Mouse (Mus musculus): ENCODE results near the gene Golga4. TPM values are rescaled to one million over a fixed set of nuclear protein-coding genes. Genes with fewer than 3 reads are reported as not detected.

Golga4 gene
- polyA plus RNA-seq, 1 experiment from 2014 or later, result 52.4 TPM

GRCm38 (mm10) chr9:118495933-118496332 is 10.1 kb upstream of the Golga4 start:
- no peak for ATAC-seq (ENCODE audit: insufficient read depth, low FRiP score, low TSS enrichment)
- no peak for DNase-seq (ENCODE audit: low spot score)
- Histone ChIP-seq H3K27ac (ENCODE audit: low read depth, low read length) (no peak overlapping the region), H3K4me3 (ENCODE audit: low read depth, low read length) (no peak overlapping the region), H3K36me3 (ENCODE audit: control insufficient read depth, insufficient read depth, low read length) (no peaks in the 10 kb centered on the region), H3K9me3 (ENCODE audit: control insufficient read depth, low read length) (no peaks in the 10 kb centered on the region), H3K4me1 (ENCODE audit: control insufficient read depth, insufficient read depth, low read length) (no peaks in the 10 kb centered on the region), H3K27me3 (ENCODE audit: control insufficient read depth, insufficient read depth, low read length) (no peaks in the 10 kb centered on the region; the same call in 1 of the 2 replicates), H3K4me2 (ENCODE audit: low read depth) (no peak overlapping the region), H3K9ac (ENCODE audit: low read length) (no peak overlapping the region)
- 94% methylated on average over 3 of the region's 3 CpGs for WGBS

GRCm38 (mm10) chr9:118496952-118497351 is 9.1 kb upstream of the Golga4 start:
- ATAC-seq (ENCODE audit: insufficient read depth, low FRiP score, low TSS enrichment), result no peak
- WGBS, result 89% methylated on average over 3 of the region's 3 CpGs
- no peak for DNase-seq (ENCODE audit: low spot score)
- Histone ChIP-seq H3K4me2 (ENCODE audit: low read depth) (no peak overlapping the region), H3K9ac (ENCODE audit: low read length) (no peak overlapping the region), H3K9me3 (ENCODE audit: control insufficient read depth, low read length) (no peaks in the 10 kb centered on the region), H3K27me3 (ENCODE audit: control insufficient read depth, insufficient read depth, low read length) (no peaks in the 10 kb centered on the region), H3K36me3 (ENCODE audit: control insufficient read depth, insufficient read depth, low read length) (no peaks in the 10 kb centered on the region), H3K4me3 (ENCODE audit: low read depth, low read length) (no peak overlapping the region), H3K27ac (ENCODE audit: low read depth, low read length) (no peak overlapping the region), H3K4me1 (ENCODE audit: control insufficient read depth, insufficient read depth, low read length) (no peaks in the 10 kb centered on the region)

- no peak for DNase-seq (ENCODE audit: low spot score)
Observed at GRCm38 (mm10) chr9:118498061-118498460, 8.0 kb upstream of the Golga4 start.

GRCm38 (mm10) chr9:118500963-118501362 is 5.1 kb upstream of the Golga4 start:
- DNase-seq (ENCODE audit: low spot score) (no peak), ATAC-seq (ENCODE audit: insufficient read depth, low FRiP score, low TSS enrichment) (no peak)
- Histone ChIP-seq H3K9ac (ENCODE audit: low read length) (no peak overlapping the region), H3K27ac (ENCODE audit: low read depth, low read length) (no peak overlapping the region), H3K36me3 (ENCODE audit: control insufficient read depth, insufficient read depth, low read length) (no peaks in the 10 kb centered on the region), H3K4me2 (ENCODE audit: low read depth) (no peak overlapping the region), H3K9me3 (ENCODE audit: control insufficient read depth, low read length) (no peaks in the 10 kb centered on the region), H3K4me1 (ENCODE audit: control insufficient read depth, insufficient read depth, low read length) (no peaks in the 10 kb centered on the region), H3K27me3 (ENCODE audit: control insufficient read depth, insufficient read depth, low read length) (no peaks in the 10 kb centered on the region), H3K4me3 (ENCODE audit: low read depth, low read length) (no peak overlapping the region)
- 80% methylated on average over 6 of the region's 6 CpGs for WGBS

More at GRCm38 (mm10) chr9:118498061-118498460, 8.0 kb upstream of the Golga4 start:
- H3K9ac ChIP-seq (ENCODE audit: low read length), result no peak overlapping the region
- no peaks in the 10 kb centered on the region for H3K36me3 ChIP-seq (ENCODE audit: control insufficient read depth, insufficient read depth, low read length)
- H3K27me3 ChIP-seq (ENCODE audit: control insufficient read depth, insufficient read depth, low read length), result no peaks in the 10 kb centered on the region
- WGBS, result 70% methylated on average over 7 of the region's 7 CpGs
- no peak overlapping the region for H3K4me3 ChIP-seq (ENCODE audit: low read depth, low read length)
- H3K4me1 ChIP-seq (ENCODE audit: control insufficient read depth, insufficient read depth, low read length), result no peaks in the 10 kb centered on the region
- no peak overlapping the region for H3K4me2 ChIP-seq (ENCODE audit: low read depth)
- ATAC-seq (ENCODE audit: insufficient read depth, low FRiP score, low TSS enrichment), result no peak
- no peaks in the 10 kb centered on the region for H3K9me3 ChIP-seq (ENCODE audit: control insufficient read depth, low read length)
- no peak overlapping the region for H3K27ac ChIP-seq (ENCODE audit: low read depth, low read length)

- no peak for ATAC-seq (ENCODE audit: insufficient read depth, low FRiP score, low TSS enrichment)
- WGBS, result 83% methylated on average over 3 of the region's 3 CpGs
- Histone ChIP-seq H3K36me3 (ENCODE audit: control insufficient read depth, insufficient read depth, low read length) (no peaks in the 10 kb centered on the region), H3K27ac (ENCODE audit: low read depth, low read length) (no peak overlapping the region), H3K9me3 (ENCODE audit: control insufficient read depth, low read length) (no peaks in the 10 kb centered on the region), H3K4me2 (ENCODE audit: low read depth) (no peak overlapping the region), H3K27me3 (ENCODE audit: control insufficient read depth, insufficient read depth, low read length) (no peaks in the 10 kb centered on the region), H3K4me3 (ENCODE audit: low read depth, low read length) (no peak overlapping the region), H3K9ac (ENCODE audit: low read length) (no peak overlapping the region), H3K4me1 (ENCODE audit: control insufficient read depth, insufficient read depth, low read length) (peaks cover 7% of the 10 kb centered on the region; the same call in 1 of the 2 replicates)
- no peak for DNase-seq (ENCODE audit: low spot score)
Observed at GRCm38 (mm10) chr9:118504656-118505055, 1.4 kb upstream of the Golga4 start.

GRCm38 (mm10) chr9:118506404-118507231 is 551 bp downstream of the Golga4 start:
- H3K36me3 ChIP-seq (ENCODE audit: control insufficient read depth, insufficient read depth, low read length), result no peaks in the 10 kb centered on the region
- peak; percentile 63 for ATAC-seq (ENCODE audit: insufficient read depth, low FRiP score, low TSS enrichment)
- H3K4me1 ChIP-seq (ENCODE audit: control insufficient read depth, insufficient read depth, low read length), result peaks cover 7% of the 10 kb centered on the region; the same call in 1 of the 2 replicates
- peak; percentile 45 for DNase-seq (ENCODE audit: low spot score)
- H3K9me3 ChIP-seq (ENCODE audit: control insufficient read depth, low read length), result no peaks in the 10 kb centered on the region
- H3K4me2 ChIP-seq (ENCODE audit: low read depth), result peak overlapping the region; percentile 97
- peak overlapping the region; percentile 95 for H3K4me3 ChIP-seq (ENCODE audit: low read depth, low read length)
- WGBS, result under 1% methylated on average over 56 of the region's 57 CpGs
- peak overlapping the region; percentile 96 for H3K9ac ChIP-seq (ENCODE audit: low read length)
- H3K27ac ChIP-seq (ENCODE audit: low read depth, low read length), result peak overlapping the region; percentile 53; the same call in 1 of the 2 replicates
- no peaks in the 10 kb centered on the region for H3K27me3 ChIP-seq (ENCODE audit: control insufficient read depth, insufficient read depth, low read length)

GRCm38 (mm10) chr9:118507552-118507951 is 1.5 kb downstream of the Golga4 start:
- ATAC-seq (ENCODE audit: insufficient read depth, low FRiP score, low TSS enrichment), result no peak
- DNase-seq (ENCODE audit: low spot score), result no peak
- Histone ChIP-seq H3K9me3 (ENCODE audit: control insufficient read depth, low read length) (no peaks in the 10 kb centered on the region), H3K4me1 (ENCODE audit: control insufficient read depth, insufficient read depth, low read length) (peaks cover 7% of the 10 kb centered on the region; the same call in 1 of the 2 replicates), H3K27me3 (ENCODE audit: control insufficient read depth, insufficient read depth, low read length) (no peaks in the 10 kb centered on the region), H3K4me3 (ENCODE audit: low read depth, low read length) (peak overlapping the region; percentile 95; the same call in 1 of the 2 replicates), H3K27ac (ENCODE audit: low read depth, low read length) (no peak overlapping the region), H3K4me2 (ENCODE audit: low read depth) (peak overlapping the region; percentile 97), H3K9ac (ENCODE audit: low read length) (0 out of 2 replicates have a peak overlapping the region, but pooled peaks have one; percentile 0), H3K36me3 (ENCODE audit: control insufficient read depth, insufficient read depth, low read length) (no peaks in the 10 kb centered on the region)
- 87% methylated on average over 6 of the region's 6 CpGs for WGBS

GRCm38 (mm10) chr9:118508601-118509000 is 2.5 kb downstream of the Golga4 start:
- Histone ChIP-seq H3K27ac (ENCODE audit: low read depth, low read length) (no peak overlapping the region), H3K27me3 (ENCODE audit: control insufficient read depth, insufficient read depth, low read length) (no peaks in the 10 kb centered on the region), H3K4me1 (ENCODE audit: control insufficient read depth, insufficient read depth, low read length) (peaks cover 7% of the 10 kb centered on the region; the same call in 1 of the 2 replicates), H3K36me3 (ENCODE audit: control insufficient read depth, insufficient read depth, low read length) (no peaks in the 10 kb centered on the region), H3K4me3 (ENCODE audit: low read depth, low read length) (no peak overlapping the region), H3K4me2 (ENCODE audit: low read depth) (no peak overlapping the region), H3K9ac (ENCODE audit: low read length) (no peak overlapping the region), H3K9me3 (ENCODE audit: control insufficient read depth, low read length) (no peaks in the 10 kb centered on the region)
- WGBS, result 90% methylated on average over 7 of the region's 7 CpGs
- ATAC-seq (ENCODE audit: insufficient read depth, low FRiP score, low TSS enrichment) (no peak), DNase-seq (ENCODE audit: low spot score) (no peak)

Measured in neural tube, embryonic 11.5 days (tissue).